Mouse (Mus musculus): ENCODE data around the gene Pla1a. TPM values are rescaled to one million over a fixed set of nuclear protein-coding genes. Genes with fewer than 3 reads are reported as not detected.

Gene Pla1a
- polyA plus RNA-seq, 2 experiments, result 15.0 to 15.5 TPM

DNA sequence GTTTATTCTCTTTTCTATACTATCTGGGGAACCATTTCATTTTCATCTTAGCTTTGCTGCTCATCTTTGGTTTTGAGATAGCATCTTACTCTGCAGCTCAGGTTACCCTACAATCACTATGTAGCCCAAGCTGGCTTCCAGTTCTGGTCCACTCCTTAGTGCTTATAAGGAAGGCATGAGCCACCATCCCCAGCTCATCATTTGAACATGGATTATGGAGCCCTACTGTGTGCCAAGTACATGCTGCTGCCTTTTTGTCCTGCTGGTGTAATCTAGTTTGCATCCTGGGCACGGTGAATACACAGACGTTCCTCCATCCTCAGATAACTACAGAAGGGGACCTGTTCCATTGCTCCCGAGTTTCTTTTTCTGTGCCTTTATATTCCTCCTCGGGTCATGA is 60.1 kb downstream of the Pla1a start:
- Histone ChIP-seq H3K9me3 (ENCODE audit: control insufficient read depth, low read length) (no peaks in the 10 kb centered on the region), H3K27me3 (ENCODE audit: control insufficient read depth, insufficient read depth, low read length) (no peaks in the 10 kb centered on the region), H3K4me2 (ENCODE audit: low read depth) (peak overlapping the region; percentile 87), H3K27ac (peak overlapping the region; percentile 98), H3K36me3 (replicated peaks; ENCODE audit: control insufficient read depth, insufficient read depth, low read depth) (peaks cover 12% of the 10 kb centered on the region), H3K9ac (replicated peaks) (peak overlapping the region; percentile 97), H3K4me3 (ENCODE audit: insufficient read depth in 1 of 2, low read depth in 2 of 2, low read length in 2 of 2) (peak overlapping the region; percentile 78 to 85), H3K4me1 (replicated peaks; ENCODE audit: control insufficient read depth in 2 of 2, insufficient read depth in 2 of 2, low read length in 1 of 2) (peaks cover 59 to 75% of the 10 kb centered on the region in 2 experiments)
- DNase-seq (ENCODE audit: low read depth in 3 of 3, low spot score in 3 of 3), result no peak
- ATAC-seq (ENCODE audit: insufficient read depth), result no peak
- TF ChIP-seq CTCF (IDR thresholded peaks at IDR 0.05; ENCODE audit: low read depth), result 0 out of 2 replicates have a peak, but pooled peaks have one; percentile 7
- no peak for TF ChIP-seq EP300 (IDR thresholded peaks at IDR 0.05; ENCODE audit: low read depth)
- WGBS (ENCODE audit: insufficient replicate concordance), result 53% methylated on average over 4 of the region's 4 CpGs

DNA sequence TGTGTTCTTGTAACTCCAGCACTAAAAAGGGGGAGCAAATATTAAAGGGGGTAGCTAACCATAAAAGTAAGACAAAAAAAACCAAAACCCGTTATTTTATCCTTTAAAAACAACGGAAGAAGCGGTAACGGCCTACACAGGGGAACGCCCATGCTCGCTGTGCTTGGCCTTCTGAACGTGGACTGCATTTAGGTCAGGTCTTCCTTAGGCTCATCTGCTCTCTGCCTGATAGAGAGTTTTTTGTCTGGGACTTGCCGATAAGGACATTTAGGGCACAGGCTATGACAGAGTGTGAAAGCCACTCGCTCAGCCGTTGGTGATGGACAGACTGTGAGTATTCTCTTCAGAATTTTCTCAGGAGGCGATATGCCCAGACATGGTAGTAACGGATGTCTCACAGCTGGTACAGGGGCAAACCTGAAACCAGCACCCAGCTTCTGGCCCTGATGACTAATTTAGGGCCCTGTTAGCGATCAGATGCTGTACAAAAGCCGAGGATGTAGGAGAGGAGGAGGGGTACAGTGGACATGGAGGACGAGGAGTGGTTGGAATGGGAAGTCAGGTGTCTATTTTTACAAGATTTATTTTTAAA is 61.1 kb downstream of the Pla1a start:
- peak overlapping the region; percentile 97 for H3K9ac ChIP-seq (replicated peaks)
- peak overlapping the region; percentile 78 to 85 for H3K4me3 ChIP-seq (ENCODE audit: insufficient read depth in 1 of 2, low read depth in 2 of 2, low read length in 2 of 2)
- no peaks in the 10 kb centered on the region for H3K9me3 ChIP-seq (ENCODE audit: control insufficient read depth, low read length)
- DNase-seq (ENCODE audit: low read depth in 3 of 3, low spot score in 3 of 3), result peak; percentile 95 to 97 (median 96)
- peak overlapping the region; percentile 98 for H3K27ac ChIP-seq
- 13% methylated on average over 15 of the region's 15 CpGs for WGBS (ENCODE audit: insufficient replicate concordance)
- TF ChIP-seq CTCF (IDR thresholded peaks at IDR 0.05; ENCODE audit: low read depth), result no peak
- peak; percentile 99 for TF ChIP-seq EP300 (IDR thresholded peaks at IDR 0.05; ENCODE audit: low read depth)
- peak overlapping the region; percentile 87 for H3K4me2 ChIP-seq (ENCODE audit: low read depth)
- peaks cover 4% of the 10 kb centered on the region; the same call in 1 of the 2 replicates for H3K36me3 ChIP-seq (replicated peaks; ENCODE audit: control insufficient read depth, insufficient read depth, low read depth)
- peaks cover 59 to 71% of the 10 kb centered on the region in 2 experiments for H3K4me1 ChIP-seq (replicated peaks; ENCODE audit: control insufficient read depth in 2 of 2, insufficient read depth in 2 of 2, low read length in 1 of 2)
- ATAC-seq (ENCODE audit: insufficient read depth), result peak; percentile 94
- no peaks in the 10 kb centered on the region for H3K27me3 ChIP-seq (ENCODE audit: control insufficient read depth, insufficient read depth, low read length)

DNA sequence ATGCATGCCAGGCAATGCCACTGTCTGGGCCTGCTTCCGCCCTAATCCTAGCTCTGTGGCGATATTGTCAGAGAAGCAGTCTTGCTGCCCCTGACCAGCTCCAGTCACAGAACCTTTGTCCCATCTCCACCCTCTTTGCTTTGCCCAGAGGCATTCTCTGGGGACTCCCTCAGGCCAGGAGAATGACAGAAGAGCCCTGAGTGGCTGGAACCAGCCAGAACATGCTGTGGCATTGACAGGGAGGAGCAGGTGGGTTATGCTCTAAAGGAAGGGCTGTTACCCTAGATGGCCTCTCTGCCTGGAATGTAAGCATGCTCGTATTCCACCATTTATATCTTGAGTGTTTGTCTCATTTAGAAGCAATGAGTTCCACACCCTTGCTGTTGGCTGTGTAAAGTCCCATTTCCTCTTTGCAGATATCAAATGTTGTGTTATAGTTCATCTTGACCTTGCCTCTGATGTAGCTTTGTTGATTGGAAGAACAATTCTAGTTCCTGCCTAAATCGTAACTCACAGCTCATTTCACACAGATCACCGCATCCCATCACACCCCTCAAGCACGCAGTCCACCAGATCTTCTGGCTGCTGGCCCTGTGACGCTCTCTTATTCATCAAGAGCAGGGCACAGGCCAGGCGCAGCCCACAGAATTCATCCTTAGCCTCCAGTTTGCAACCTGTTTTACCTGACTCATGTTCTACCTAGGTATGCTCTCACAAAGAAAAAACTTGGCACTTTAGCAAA is 62.1 kb downstream of the Pla1a start:
- no peak overlapping the region for H3K4me3 ChIP-seq (ENCODE audit: insufficient read depth in 1 of 2, low read depth in 2 of 2, low read length in 2 of 2)
- no peaks in the 10 kb centered on the region for H3K9me3 ChIP-seq (ENCODE audit: control insufficient read depth, low read length)
- ATAC-seq (ENCODE audit: insufficient read depth) (no peak), DNase-seq (ENCODE audit: low read depth in 3 of 3, low spot score in 3 of 3) (no peak)
- TF ChIP-seq EP300 (IDR thresholded peaks at IDR 0.05; ENCODE audit: low read depth) (no peak), CTCF (IDR thresholded peaks at IDR 0.05; ENCODE audit: low read depth) (no peak)
- H3K4me2 ChIP-seq (ENCODE audit: low read depth), result peak overlapping the region; percentile 87
- H3K4me1 ChIP-seq (replicated peaks; ENCODE audit: control insufficient read depth in 2 of 2, insufficient read depth in 2 of 2, low read length in 1 of 2), result peaks cover 54 to 67% of the 10 kb centered on the region in 2 experiments
- H3K27me3 ChIP-seq (ENCODE audit: control insufficient read depth, insufficient read depth, low read length), result no peaks in the 10 kb centered on the region
- peaks cover 3% of the 10 kb centered on the region; the same call in 1 of the 2 replicates for H3K36me3 ChIP-seq (replicated peaks; ENCODE audit: control insufficient read depth, insufficient read depth, low read depth)
- 74% methylated on average over 8 of the region's 8 CpGs for WGBS (ENCODE audit: insufficient replicate concordance)
- peak overlapping the region; percentile 98 for H3K27ac ChIP-seq
- H3K9ac ChIP-seq (replicated peaks), result peak overlapping the region; percentile 67

DNA sequence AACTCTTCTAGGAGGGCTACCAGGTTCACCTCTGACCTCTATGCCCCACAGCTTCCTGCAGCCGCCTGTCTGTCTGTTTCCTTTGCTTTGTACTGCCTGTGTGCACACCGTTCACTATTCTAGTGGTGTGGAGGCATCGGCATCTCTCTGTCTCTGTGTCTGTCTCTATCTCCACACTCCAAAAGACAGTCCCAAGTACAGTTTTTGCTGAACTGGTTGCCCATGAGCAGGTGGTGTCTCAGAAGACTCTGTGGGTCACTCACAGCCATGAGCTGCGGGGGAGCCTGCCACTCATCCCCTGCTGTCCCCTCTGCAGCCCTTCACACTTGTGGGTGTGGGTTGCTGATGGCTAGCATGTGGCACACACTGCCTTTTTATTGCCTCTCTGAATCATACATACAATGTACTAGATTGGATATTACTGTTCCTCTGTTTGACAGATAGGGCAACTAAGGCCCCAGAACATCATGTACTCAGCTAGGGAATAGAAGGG is 62.9 kb downstream of the Pla1a start:
- TF ChIP-seq CTCF (IDR thresholded peaks at IDR 0.05; ENCODE audit: low read depth) (no peak), EP300 (IDR thresholded peaks at IDR 0.05; ENCODE audit: low read depth) (no peak)
- peak overlapping the region; percentile 18; the same call in 1 of the 2 replicates for H3K9ac ChIP-seq (replicated peaks)
- no peak overlapping the region for H3K4me3 ChIP-seq (ENCODE audit: insufficient read depth in 1 of 2, low read depth in 2 of 2, low read length in 2 of 2)
- DNase-seq (ENCODE audit: low read depth in 3 of 3, low spot score in 3 of 3), result no peak
- H3K4me2 ChIP-seq (ENCODE audit: low read depth), result no peak overlapping the region
- no peaks in the 10 kb centered on the region for H3K9me3 ChIP-seq (ENCODE audit: control insufficient read depth, low read length)
- no peak for ATAC-seq (ENCODE audit: insufficient read depth)
- H3K27ac ChIP-seq, result peak overlapping the region; percentile 98
- peaks cover 46 to 64% of the 10 kb centered on the region in 2 experiments for H3K4me1 ChIP-seq (replicated peaks; ENCODE audit: control insufficient read depth in 2 of 2, insufficient read depth in 2 of 2, low read length in 1 of 2)
- no peaks in the 10 kb centered on the region for H3K36me3 ChIP-seq (replicated peaks; ENCODE audit: control insufficient read depth, insufficient read depth, low read depth)
- no peaks in the 10 kb centered on the region for H3K27me3 ChIP-seq (ENCODE audit: control insufficient read depth, insufficient read depth, low read length)
- WGBS (ENCODE audit: insufficient replicate concordance), result 67% methylated on average over 4 of the region's 4 CpGs

DNA sequence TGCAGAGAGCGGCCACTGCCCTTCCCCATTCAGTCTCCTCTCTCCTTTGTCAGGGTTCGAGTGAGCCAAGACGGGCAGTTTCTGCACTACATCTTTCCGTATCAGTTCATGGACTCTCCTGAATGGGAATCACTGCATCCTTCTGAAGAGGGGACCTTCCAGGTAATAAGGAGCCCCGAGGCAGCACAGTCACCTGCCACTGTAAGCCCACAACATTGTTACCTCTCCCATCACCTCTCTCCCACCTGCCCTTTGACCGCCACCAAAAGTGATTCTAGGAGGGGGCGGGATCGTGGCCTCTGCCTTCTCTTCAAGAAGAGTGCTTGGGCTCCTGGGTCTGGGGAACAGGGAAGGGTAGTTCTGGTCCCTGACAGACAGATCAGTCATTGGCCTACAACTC is 63.5 kb downstream of the Pla1a start:
- Histone ChIP-seq H3K4me3 (ENCODE audit: insufficient read depth in 1 of 2, low read depth in 2 of 2, low read length in 2 of 2) (no peak overlapping the region), H3K36me3 (replicated peaks; ENCODE audit: control insufficient read depth, insufficient read depth, low read depth) (no peaks in the 10 kb centered on the region), H3K9me3 (ENCODE audit: control insufficient read depth, low read length) (no peaks in the 10 kb centered on the region), H3K9ac (replicated peaks) (no peak overlapping the region), H3K4me2 (ENCODE audit: low read depth) (no peak overlapping the region), H3K27ac (peak overlapping the region; percentile 98), H3K27me3 (ENCODE audit: control insufficient read depth, insufficient read depth, low read length) (no peaks in the 10 kb centered on the region), H3K4me1 (replicated peaks; ENCODE audit: control insufficient read depth in 2 of 2, insufficient read depth in 2 of 2, low read length in 1 of 2) (peaks cover 42 to 57% of the 10 kb centered on the region in 2 experiments)
- ATAC-seq (ENCODE audit: insufficient read depth) (no peak), DNase-seq (ENCODE audit: low read depth in 3 of 3, low spot score in 3 of 3) (no peak)
- TF ChIP-seq EP300 (IDR thresholded peaks at IDR 0.05; ENCODE audit: low read depth), result no peak
- no peak for TF ChIP-seq CTCF (IDR thresholded peaks at IDR 0.05; ENCODE audit: low read depth)
- 82% methylated on average over 8 of the region's 8 CpGs for WGBS (ENCODE audit: insufficient replicate concordance)
